Mouse (Mus musculus) G1E (cell line): ENCODE measurements around the gene Cavin1.

ENCODE experiments used
- CTCF ChIP-seq: IDR thresholded peaks from 2 replicates; pipeline ENCODE4 v1.5.1; 2012; ENCODE audit warnings: low read depth, low read length, inconsistent platforms, mixed read lengths
- GATA1 ChIP-seq: IDR thresholded peaks from 2 replicates; pipeline ENCODE4 v1.6.1; 2012; ENCODE audit warnings: borderline replicate concordance, low read length, inconsistent platforms, mixed read lengths
- GATA2 ChIP-seq: IDR thresholded peaks from 2 replicates; pipeline ENCODE4 v1.6.1; 2012; ENCODE audit warnings: low read depth, low read length, inconsistent platforms, borderline replicate concordance

DNA sequence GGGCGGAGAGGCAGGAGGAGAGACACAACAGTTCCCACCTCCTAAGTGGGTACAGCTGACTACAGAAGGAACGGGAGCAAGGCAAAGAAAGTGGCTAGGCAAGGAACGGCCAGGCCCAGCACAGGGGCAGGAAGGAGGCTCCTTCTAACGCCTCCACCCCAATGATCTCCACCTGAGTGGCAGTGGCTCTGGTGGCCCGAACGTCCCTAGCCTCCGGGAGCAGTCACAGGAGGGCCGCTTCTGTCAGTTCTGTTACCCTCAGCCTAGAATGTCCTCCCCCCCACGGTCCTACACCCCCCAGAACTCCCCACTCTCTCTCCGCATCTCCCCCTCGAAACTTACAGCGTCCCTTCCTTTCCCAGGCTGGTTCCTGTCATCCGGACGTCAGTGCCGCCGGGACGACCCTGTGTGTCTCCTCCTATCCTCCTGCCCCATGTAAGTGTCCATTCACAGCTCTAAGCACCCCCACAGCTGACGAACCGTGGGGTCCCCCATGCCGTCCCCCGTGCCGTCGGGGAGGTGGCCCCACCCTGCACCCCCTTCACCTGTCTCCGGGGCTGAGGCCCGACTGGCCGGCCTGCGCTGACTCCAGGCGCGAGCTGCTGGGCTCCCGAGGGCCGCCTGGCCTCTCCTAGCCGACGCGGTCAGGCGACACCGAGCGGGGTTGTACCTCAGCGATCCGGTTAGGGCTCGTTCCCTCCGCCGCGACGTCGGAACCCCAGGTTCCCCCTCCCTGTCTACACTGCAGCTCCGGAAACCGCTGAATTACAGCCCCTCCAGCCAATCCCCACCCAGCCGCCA, 31.8 kb downstream of the Cavin1 start:
- TF ChIP-seq GATA2 (no peak), CTCF (no peak), GATA1 (no peak)
